Mouse (Mus musculus) CH12.LX (cell line): ENCODE data around the gene Zbtb7a.
"Not testable (repeated sequence)": the region's sequence is repeated elsewhere in the genome, so short reads cannot be mapped to it uniquely, and the experiment has no call there.

ENCODE experiments used
- CHD1 ChIP-seq: IDR thresholded peaks from 2 replicates; pipeline ENCODE4 v1.6.1; 2012; ENCODE audit warnings: low read depth, low read length, improper control_type of control experiment, inconsistent platforms
- CTCF ChIP-seq, 2 experiments: IDR thresholded peaks in 1 of 2; conservative IDR thresholded peaks in 1 of 2; 2 replicates each; pipeline ENCODE4 v1.5.1; 2011 to 2012; ENCODE audit warnings: low read depth in 2 of 2, low read length in 2 of 2, improper control_type of control experiment in 1 of 2, inconsistent platforms in 1 of 2, mild to moderate bottlenecking in 1 of 2, moderate library complexity in 1 of 2
- GABPA ChIP-seq: IDR thresholded peaks from 2 replicates; pipeline ENCODE4 v1.6.1; 2012; ENCODE audit warnings: low read depth, low read length, improper control_type of control experiment, inconsistent platforms; ENCODE audit not compliant: insufficient replicate concordance
- MAX ChIP-seq: IDR thresholded peaks from 2 replicates; pipeline ENCODE4 v1.6.1; 2011; ENCODE audit warnings: low read length, improper control_type of control experiment
- POLR2A ChIP-seq: IDR thresholded peaks from 2 replicates; pipeline ENCODE4 v1.6.1; 2011; ENCODE audit warnings: low read depth, mild to moderate bottlenecking, improper control_type of control experiment, low read length

- TF ChIP-seq CHD1; POLR2A; MAX; GABPA; CTCF (conservative IDR thresholded peaks at IDR 0.05 in 1 of 2, IDR thresholded peaks at IDR 0.05 in 1 of 2; ENCODE audit: low read depth in 2 of 2, low read length in 2 of 2): not testable (repeated sequence)
Observed at GRCm38 (mm10) chr10:81169411-81169900, 34.4 kb downstream of the Zbtb7a start.
